Mouse (Mus musculus): ENCODE results near the gene Cblb. TPM values are rescaled to one million over a fixed set of nuclear protein-coding genes. Genes with fewer than 3 reads are reported as not detected.

The Cblb gene
- polyA plus RNA-seq, 1 experiment, result 6.8 TPM

GRCm38 (mm10) chr16:52093325-52094253 lies 62.6 kb downstream of the Cblb start:
- H3K79me2 ChIP-seq (ENCODE audit: control insufficient read depth, insufficient read depth), result peaks cover 54% of the 10 kb centered on the region
- H3K36me3 ChIP-seq (ENCODE audit: control insufficient read depth, insufficient read depth), result peaks cover 10% of the 10 kb centered on the region
- no peaks in the 10 kb centered on the region for H3K27me3 ChIP-seq (ENCODE audit: control insufficient read depth, insufficient read depth, insufficient read length)
- no peak overlapping the region for H3ac ChIP-seq (ENCODE audit: control insufficient read depth, insufficient read length, low read depth)
- peaks cover 13% of the 10 kb centered on the region for H3K79me3 ChIP-seq (ENCODE audit: low read depth)
- TF ChIP-seq CEBPB (IDR thresholded peaks at IDR 0.05; ENCODE audit: low read depth), result no peak
- no peak for TF ChIP-seq MYOD1 (IDR thresholded peaks at IDR 0.05; ENCODE audit: control insufficient read depth, insufficient read length, low read depth)
- no peak for TF ChIP-seq CTCF (IDR thresholded peaks at IDR 0.05; ENCODE audit: control insufficient read depth, insufficient read depth, insufficient read length)
- no peak for TF ChIP-seq MYOG (IDR thresholded peaks at IDR 0.05; ENCODE audit: control insufficient read depth, extremely low read depth, insufficient read length)
- TF ChIP-seq MAX (IDR thresholded peaks at IDR 0.05), result no peak
- TF ChIP-seq USF1 (IDR thresholded peaks at IDR 0.05; ENCODE audit: low read depth), result no peak
- no peak for TF ChIP-seq FOSL1 (IDR thresholded peaks at IDR 0.05; ENCODE audit: insufficient read depth, low read length, poor library complexity, severe bottlenecking)
- no peak overlapping the region for H3K4me3 ChIP-seq (ENCODE audit: insufficient read depth, poor library complexity, severe bottlenecking)

DNA sequence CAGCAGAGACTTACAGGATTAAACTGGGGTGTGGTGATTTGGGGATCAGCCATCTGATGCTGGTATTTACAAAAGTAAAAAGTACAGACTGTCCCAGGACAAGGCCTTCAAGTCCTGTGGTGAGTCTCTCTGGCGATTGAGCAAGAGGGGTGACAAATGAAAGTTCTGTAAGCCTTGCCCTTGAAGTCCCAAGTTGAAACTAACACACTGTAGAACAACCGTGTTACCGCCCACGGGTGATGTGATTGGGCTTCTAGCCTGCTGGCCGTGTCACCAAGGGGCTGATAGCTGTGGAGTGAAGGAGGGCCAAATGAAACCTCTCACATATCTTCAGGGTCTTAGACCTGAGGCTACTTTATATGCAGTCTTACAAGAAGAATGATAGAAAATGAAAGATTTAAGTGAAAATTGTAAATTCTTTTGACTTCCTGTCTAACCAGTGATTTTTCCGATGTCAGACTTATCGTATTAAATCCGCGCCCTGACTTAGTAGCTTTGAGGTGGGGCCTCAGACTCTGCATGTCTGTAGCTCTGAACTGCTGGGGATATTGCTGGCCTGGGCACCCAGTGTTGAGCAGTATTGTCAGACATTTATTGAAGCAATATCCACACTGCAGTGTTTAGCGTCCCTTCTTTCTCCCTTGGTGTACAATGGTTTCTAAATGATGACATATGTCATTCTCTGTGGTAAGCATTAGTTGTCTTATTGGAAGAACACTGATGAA lies 63.9 kb downstream of the Cblb start:
- TF ChIP-seq MAX (IDR thresholded peaks at IDR 0.05) (no peak), CEBPB (IDR thresholded peaks at IDR 0.05; ENCODE audit: low read depth) (peak; percentile 83)
- H3K79me3 ChIP-seq (ENCODE audit: low read depth), result peaks cover 13% of the 10 kb centered on the region
- no peaks in the 10 kb centered on the region for H3K27me3 ChIP-seq (ENCODE audit: control insufficient read depth, insufficient read depth, insufficient read length)
- peaks cover 58% of the 10 kb centered on the region for H3K79me2 ChIP-seq (ENCODE audit: control insufficient read depth, insufficient read depth)
- H3K36me3 ChIP-seq (ENCODE audit: control insufficient read depth, insufficient read depth), result peaks cover 16% of the 10 kb centered on the region
- H3ac ChIP-seq (ENCODE audit: control insufficient read depth, insufficient read length, low read depth), result no peak overlapping the region
- H3K4me3 ChIP-seq (ENCODE audit: insufficient read depth, poor library complexity, severe bottlenecking), result no peak overlapping the region

- H3K79me3 ChIP-seq (ENCODE audit: low read depth), result peaks cover 16% of the 10 kb centered on the region
- peaks cover 17% of the 10 kb centered on the region for H3K36me3 ChIP-seq (ENCODE audit: control insufficient read depth, insufficient read depth)
- H3ac ChIP-seq (ENCODE audit: control insufficient read depth, insufficient read length, low read depth), result no peak overlapping the region
- H3K27me3 ChIP-seq (ENCODE audit: control insufficient read depth, insufficient read depth, insufficient read length), result no peaks in the 10 kb centered on the region
- H3K79me2 ChIP-seq (ENCODE audit: control insufficient read depth, insufficient read depth), result peaks cover 63% of the 10 kb centered on the region
- TF ChIP-seq MYOG (IDR thresholded peaks at IDR 0.05; ENCODE audit: control insufficient read depth, extremely low read depth, insufficient read length), result no peak
- TF ChIP-seq MAX (IDR thresholded peaks at IDR 0.05), result no peak
- TF ChIP-seq CEBPB (IDR thresholded peaks at IDR 0.05; ENCODE audit: low read depth), result peak; percentile 33
- H3K4me3 ChIP-seq (ENCODE audit: insufficient read depth, poor library complexity, severe bottlenecking), result no peak overlapping the region
These were observed 64.6 kb downstream of the Cblb start for GRCm38 (mm10) chr16:52095643-52096042.

DNA sequence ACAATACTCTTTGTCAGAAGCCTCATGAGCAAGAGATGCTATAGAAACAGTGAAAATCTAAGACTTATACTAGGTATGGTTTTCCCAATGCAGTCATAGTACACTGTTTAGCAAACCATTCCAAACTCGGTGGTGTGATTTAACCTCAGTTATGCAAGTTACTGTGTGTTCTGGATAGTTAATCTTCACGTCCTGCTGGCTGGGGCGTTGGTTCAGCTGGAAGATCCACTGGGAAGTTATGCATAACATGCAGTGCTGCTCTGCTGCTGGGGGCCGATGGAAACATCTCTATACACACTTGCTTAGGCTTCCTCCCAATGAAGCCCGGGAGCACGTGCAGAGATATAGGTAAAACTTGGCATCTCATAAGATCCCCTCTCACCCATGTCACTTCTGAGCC lies 69.4 kb downstream of the Cblb start:
- Histone ChIP-seq H3ac (ENCODE audit: control insufficient read depth, insufficient read length, low read depth) (no peak overlapping the region), H3K4me3 (ENCODE audit: insufficient read depth, poor library complexity, severe bottlenecking) (no peak overlapping the region), H3K79me2 (ENCODE audit: control insufficient read depth, insufficient read depth) (peaks cover 65% of the 10 kb centered on the region), H3K79me3 (ENCODE audit: low read depth) (peaks cover 18% of the 10 kb centered on the region), H3K27me3 (ENCODE audit: control insufficient read depth, insufficient read depth, insufficient read length) (no peaks in the 10 kb centered on the region), H3K36me3 (ENCODE audit: control insufficient read depth, insufficient read depth) (peaks cover 25% of the 10 kb centered on the region)
- TF ChIP-seq USF1 (IDR thresholded peaks at IDR 0.05; ENCODE audit: low read depth) (no peak), MYOD1 (IDR thresholded peaks at IDR 0.05; ENCODE audit: control insufficient read depth, insufficient read length, low read depth) (no peak), FOSL1 (IDR thresholded peaks at IDR 0.05; ENCODE audit: insufficient read depth, low read length, poor library complexity, severe bottlenecking) (no peak), CEBPB (IDR thresholded peaks at IDR 0.05; ENCODE audit: low read depth) (no peak), MYOG (IDR thresholded peaks at IDR 0.05; ENCODE audit: control insufficient read depth, extremely low read depth, insufficient read length) (no peak), CTCF (IDR thresholded peaks at IDR 0.05; ENCODE audit: control insufficient read depth, insufficient read depth, insufficient read length) (no peak), MAX (IDR thresholded peaks at IDR 0.05) (no peak)

GRCm38 (mm10) chr16:52104608-52105007 lies 73.6 kb downstream of the Cblb start:
- no peaks in the 10 kb centered on the region for H3K27me3 ChIP-seq (ENCODE audit: control insufficient read depth, insufficient read depth, insufficient read length)
- peaks cover 59% of the 10 kb centered on the region for H3K79me2 ChIP-seq (ENCODE audit: control insufficient read depth, insufficient read depth)
- TF ChIP-seq MYOG (IDR thresholded peaks at IDR 0.05; ENCODE audit: control insufficient read depth, extremely low read depth, insufficient read length), result no peak
- TF ChIP-seq MYOD1 (IDR thresholded peaks at IDR 0.05; ENCODE audit: control insufficient read depth, insufficient read length, low read depth), result no peak
- TF ChIP-seq USF1 (IDR thresholded peaks at IDR 0.05; ENCODE audit: low read depth), result no peak
- TF ChIP-seq FOSL1 (IDR thresholded peaks at IDR 0.05; ENCODE audit: insufficient read depth, low read length, poor library complexity, severe bottlenecking), result no peak
- no peak for TF ChIP-seq MAX (IDR thresholded peaks at IDR 0.05)
- TF ChIP-seq CTCF (IDR thresholded peaks at IDR 0.05; ENCODE audit: control insufficient read depth, insufficient read depth, insufficient read length), result no peak
- no peak for TF ChIP-seq CEBPB (IDR thresholded peaks at IDR 0.05; ENCODE audit: low read depth)
- H3K36me3 ChIP-seq (ENCODE audit: control insufficient read depth, insufficient read depth), result peaks cover 22% of the 10 kb centered on the region
- H3K4me3 ChIP-seq (ENCODE audit: insufficient read depth, poor library complexity, severe bottlenecking), result no peak overlapping the region
- H3K79me3 ChIP-seq (ENCODE audit: low read depth), result peaks cover 18% of the 10 kb centered on the region
- H3ac ChIP-seq (ENCODE audit: control insufficient read depth, insufficient read length, low read depth), result no peak overlapping the region
